Mouse (Mus musculus): ENCODE measurements around the gene Trim14.

Trim14 gene

GRCm38 (mm10) chr4:46485696-46486417, 50.1 kb downstream of the Trim14 start:
- ATAC-seq (ENCODE audit: low TSS enrichment), result no peak

- ATAC-seq (ENCODE audit: low TSS enrichment), result no peak
Observed at GRCm38 (mm10) chr4:46479081-46479480, 56.9 kb downstream of the Trim14 start.

GRCm38 (mm10) chr4:46475101-46475500, 60.8 kb downstream of the Trim14 start:
- no peak for ATAC-seq (ENCODE audit: low TSS enrichment)

- no peak for ATAC-seq (ENCODE audit: low TSS enrichment)
Observed at GRCm38 (mm10) chr4:46465740-46466139, 70.2 kb downstream of the Trim14 start.

- no peak for ATAC-seq (ENCODE audit: low TSS enrichment)
Observed at GRCm38 (mm10) chr4:46463130-46463830, 72.7 kb downstream of the Trim14 start.

GRCm38 (mm10) chr4:46458411-46458810, 77.5 kb downstream of the Trim14 start:
- no peak for ATAC-seq (ENCODE audit: low TSS enrichment)

DNA sequence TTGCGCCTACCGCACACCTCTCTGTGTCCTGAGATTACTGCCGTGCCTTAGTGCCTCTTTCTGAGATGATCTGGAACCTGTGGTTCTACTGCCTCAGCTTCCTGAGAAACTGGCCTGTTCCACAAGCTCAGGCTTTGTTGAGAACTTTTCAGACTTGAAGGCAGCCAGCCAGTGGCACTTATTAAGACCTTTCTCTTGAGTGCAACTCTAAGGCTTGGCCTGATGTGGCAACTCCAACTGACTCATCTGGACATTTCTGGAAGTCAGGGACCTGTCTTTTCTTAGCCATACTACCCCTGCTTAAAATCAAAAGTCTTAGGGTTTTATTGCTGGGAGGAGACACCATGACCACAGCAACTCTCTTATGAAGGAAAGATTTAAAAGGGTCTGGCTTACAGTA, 78.8 kb downstream of the Trim14 start:
- ATAC-seq (ENCODE audit: low TSS enrichment), result no peak

GRCm38 (mm10) chr4:46456762-46457161, 79.2 kb downstream of the Trim14 start:
- no peak for ATAC-seq (ENCODE audit: low TSS enrichment)

DNA sequence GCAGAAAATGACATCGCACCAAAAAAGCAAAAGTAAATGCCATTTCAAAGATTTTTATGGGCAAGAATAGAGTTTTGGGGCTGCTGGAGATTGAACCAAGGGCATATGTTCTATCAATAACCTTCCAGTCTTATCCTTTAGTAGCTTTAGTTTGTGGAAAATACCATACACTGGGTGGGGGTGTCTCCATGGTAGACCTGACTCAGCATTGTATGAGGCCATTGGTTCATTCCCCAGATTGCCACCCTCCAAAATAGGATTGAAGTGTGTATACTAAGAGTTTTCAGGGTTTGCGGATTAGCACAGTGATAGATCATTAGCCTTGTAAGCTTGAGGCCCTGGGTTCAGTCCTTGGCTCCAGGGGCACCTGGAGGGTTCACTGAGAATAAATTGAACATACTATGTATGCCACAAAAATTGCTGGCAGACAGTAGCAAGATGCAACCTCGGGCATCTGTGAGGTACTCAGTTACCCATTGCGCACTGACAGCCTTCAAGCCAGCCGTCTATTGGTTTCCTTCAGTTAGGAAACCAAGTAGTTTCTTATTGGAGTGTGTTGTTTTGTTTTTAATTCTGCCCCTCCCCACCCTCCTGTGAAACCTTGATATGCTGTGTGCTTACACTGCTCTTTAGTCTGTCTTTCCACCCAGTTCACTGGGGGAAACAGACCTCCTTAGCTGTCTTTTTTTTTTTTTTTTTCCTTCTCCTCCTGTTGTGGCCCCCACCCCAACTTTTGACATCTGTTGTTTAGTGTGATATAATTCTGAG, 81.7 kb downstream of the Trim14 start:
- ATAC-seq (ENCODE audit: low TSS enrichment), result no peak

DNA sequence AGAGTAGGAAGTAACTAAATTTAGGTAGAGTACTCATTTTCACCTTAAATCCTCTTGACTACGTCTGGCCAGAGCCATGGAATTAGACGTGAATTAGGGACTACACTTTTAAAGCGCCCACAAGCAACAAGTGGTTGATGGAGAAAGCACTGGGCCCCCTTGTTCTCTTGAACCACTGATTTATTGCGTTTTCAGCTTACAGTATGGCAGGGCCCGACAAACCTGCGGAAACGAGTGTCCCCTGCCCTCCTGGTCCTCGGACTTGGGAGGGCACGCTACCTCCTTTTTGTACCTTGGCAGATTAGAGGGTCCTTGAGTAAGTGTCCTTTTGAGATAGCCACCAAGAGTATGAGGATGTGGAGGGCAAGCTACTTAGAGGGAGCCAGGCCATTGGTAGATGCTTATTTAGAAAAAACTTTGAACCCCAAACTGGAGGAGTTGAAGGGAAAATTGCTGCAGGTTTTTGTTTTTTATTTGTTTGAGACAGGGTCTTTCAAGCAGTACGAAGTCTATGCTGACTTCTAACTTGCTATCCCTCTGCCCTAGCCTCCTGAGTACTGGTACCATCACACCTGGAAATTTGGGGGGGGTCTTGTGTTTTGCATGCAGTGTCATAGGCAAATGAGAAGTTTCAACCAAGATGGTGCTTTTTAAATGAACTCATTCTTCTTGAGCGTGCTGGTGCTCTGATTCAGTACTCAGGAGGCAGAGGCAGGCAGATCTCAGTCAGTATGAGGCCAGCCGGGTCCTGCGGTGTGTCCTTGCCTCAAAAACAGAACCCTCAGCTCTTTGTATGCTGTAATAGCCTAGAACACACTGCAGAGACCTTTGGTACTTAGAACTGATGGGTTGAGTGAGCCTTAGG, 82.9 kb downstream of the Trim14 start:
- ATAC-seq (ENCODE audit: low TSS enrichment), result no peak

DNA sequence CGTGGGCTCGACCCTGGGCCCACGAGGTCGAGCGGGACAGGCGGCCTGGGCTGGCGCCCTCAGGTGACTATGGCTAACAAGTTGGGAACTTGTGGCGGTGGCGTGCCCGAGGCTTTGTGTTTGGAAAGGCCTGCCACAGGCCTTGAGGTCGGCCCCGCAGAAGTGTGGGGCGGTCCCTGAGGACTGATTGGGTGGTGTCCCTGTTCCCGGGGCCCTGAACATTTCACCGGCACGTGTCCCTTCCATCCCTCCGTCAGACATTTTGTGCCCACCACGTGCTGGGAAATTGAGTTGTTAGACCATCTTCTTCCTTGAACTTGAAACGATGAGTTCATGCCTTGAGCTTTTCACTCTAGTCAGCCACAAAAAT, 83.5 kb downstream of the Trim14 start:
- ATAC-seq (ENCODE audit: low TSS enrichment), result no peak

DNA sequence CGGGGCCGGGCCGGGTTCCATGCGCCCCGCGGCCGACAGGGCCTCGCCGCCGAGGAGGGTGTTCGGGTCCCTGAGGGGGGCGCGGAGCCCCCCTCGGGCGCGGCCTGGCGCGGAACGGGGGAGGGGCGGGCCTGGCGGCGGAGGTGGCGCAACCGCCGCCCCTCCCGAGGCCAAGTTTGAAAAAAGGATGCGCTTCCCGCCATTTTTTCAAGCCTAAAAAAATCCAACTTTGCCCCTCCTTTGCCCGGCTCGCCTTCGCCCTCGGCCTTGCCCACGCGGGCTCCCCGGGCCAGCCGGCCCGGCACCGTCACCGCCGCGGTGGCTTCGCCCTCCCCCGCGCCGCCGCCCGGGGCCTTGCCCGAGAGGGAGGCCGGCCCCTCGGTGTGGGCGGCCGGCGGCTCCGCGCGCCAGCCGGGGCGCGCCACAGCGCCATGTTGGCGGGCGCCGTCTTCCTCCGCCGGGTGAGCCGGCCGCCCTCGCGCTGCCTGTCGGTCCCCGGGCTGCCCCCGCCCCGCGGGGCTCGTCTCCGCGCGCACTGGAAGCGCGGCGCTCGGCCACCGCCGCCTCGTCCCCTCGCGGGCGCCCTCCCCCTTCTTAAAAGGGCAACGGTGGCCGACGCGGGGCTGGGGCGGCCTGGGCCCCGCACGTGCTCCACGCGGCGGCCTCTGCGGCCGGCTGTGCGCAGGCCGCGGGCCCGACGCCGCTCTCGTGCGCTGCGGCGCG, 84.0 kb downstream of the Trim14 start:
- ATAC-seq (ENCODE audit: low TSS enrichment), result peak; percentile 47

DNA sequence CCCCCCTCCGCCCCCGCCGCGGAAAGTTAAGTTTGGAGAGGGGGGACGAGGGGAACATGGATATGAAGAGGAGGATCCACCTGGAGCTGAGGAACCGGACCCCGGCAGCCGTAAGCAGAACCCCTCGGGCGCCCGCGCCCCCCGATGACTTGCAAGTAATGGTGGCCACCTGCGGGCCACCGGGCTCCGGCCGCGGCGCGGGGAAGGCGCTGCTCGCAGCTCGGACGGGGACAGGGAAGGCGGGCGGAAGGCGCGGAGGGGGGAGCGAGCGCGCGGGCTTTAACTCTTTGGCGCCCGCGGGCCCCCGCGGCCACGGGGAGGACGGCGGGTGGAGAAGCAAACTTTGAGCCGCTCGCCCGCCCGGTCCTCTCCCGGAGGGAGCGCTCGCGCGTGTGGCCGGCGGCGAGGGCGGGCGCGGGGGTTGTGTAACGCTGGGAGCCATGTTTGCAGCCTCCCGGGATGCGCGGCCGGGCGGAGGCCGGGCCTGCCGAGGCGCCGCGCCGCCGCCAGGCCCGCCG, 84.6 kb downstream of the Trim14 start:
- ATAC-seq (ENCODE audit: low TSS enrichment), result peak; percentile 54

GRCm38 (mm10) chr4:46450519-46451131, 85.3 kb downstream of the Trim14 start, which contains the start of gene Anp32b:
Anp32b (plus strand) TSS chr4:46450902.
- ATAC-seq (ENCODE audit: low TSS enrichment), result peak; percentile 79

GRCm38 (mm10) chr4:46450020-46450518, 85.9 kb downstream of the Trim14 start:
- ATAC-seq (ENCODE audit: low TSS enrichment), result no peak

GRCm38 (mm10) chr4:46448886-46449285, 87.1 kb downstream of the Trim14 start:
- no peak for ATAC-seq (ENCODE audit: low TSS enrichment)

DNA sequence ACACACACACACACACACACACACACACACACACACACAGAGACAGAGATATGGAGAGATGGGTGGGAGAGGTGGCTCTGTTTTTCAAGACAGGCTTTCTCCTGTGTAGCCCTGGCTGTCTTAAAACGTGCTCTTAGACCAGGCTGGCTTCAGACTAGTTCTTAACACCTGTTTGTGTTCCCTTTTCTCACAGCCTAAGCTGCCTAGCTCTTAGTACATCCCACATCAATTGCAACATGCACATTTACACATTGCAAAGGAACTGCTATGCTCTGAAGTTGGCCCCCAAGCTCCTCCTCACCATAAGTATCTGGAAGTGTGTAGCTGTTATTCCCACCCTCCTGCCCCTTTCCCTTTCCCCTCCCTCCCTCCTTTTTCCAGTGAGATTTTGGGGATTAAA, 88.5 kb downstream of the Trim14 start:
- ATAC-seq (ENCODE audit: low TSS enrichment), result no peak

DNA sequence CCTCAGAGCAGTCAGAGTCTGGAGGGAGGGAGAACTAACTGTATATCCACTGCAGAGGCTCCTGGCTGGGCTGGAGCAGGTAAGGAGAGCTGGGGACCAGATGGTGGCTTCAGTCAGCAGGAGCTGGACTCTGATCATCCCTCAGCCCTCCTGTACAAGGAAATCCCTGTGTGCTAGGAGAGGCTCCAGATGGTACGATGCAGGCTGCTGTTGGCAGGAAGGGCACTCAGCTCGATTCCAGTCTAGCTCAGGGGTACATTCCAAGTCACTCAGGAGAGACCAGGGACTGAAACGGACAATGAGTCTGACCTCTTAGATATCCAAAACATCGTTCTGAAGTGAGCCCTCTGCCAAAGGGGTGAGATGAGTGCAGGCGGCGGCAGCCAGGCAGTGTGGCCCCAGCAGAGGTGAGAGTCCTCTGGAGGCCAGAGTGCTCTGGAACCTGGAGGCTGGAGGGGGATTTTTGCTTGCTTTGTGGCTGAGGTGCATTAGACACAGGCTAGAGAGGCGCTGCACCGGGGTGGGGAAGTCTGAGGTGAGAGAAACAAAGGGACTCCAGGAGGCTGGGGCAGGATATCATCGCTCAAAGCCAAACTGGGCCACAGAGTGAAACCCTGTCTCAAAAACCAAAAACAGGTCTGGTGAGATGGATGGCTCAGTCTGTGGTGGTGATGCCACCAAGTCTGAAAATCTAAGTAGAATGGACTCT, 90.5 kb downstream of the Trim14 start:
- ATAC-seq (ENCODE audit: low TSS enrichment), result no peak

Measured in frontal cortex, adult (tissue).